In genomic region chr17:10309135-10309623, GRCm38 (mm10) we compare ENCODE assay signal across 8 mouse cellular contexts. TPM values are rescaled to one million over a fixed set of nuclear protein-coding genes. Genes with fewer than 3 reads are reported as not detected.
A peak's percentile ranks its signal among the peaks of the same experiment; 100 is the strongest.
DNase-seq lines count a peak whose midpoint lies in the region; ATAC-seq and TF ChIP-seq lines count a peak whose summit lies in the region.
"Had no signal": no experiment of that assay in that cellular context is flagged by ENCODE, and none has a peak within 500 bp of the region (broad histone marks: within the 10 kb centered on the region; RNA-seq: fewer than 3 reads in every experiment).

No protein-coding gene starts in this region.

- TF ChIP-seq EP300 in stomach, postnatal 0 days (optimal IDR thresholded peaks at IDR 0.05), result no peak

- no peak overlapping the region for H3K4me3 ChIP-seq in lung, embryonic 15.5 days
- H3K4me3 ChIP-seq in hindbrain, embryonic 14.5 days (replicated peaks; ENCODE audit: low read length), result peak overlapping the region; percentile 4; the same call in 1 of the 2 replicates
- H3K4me3 ChIP-seq in neural tube, embryonic 15.5 days (replicated peaks), result peak overlapping the region; percentile 6; the same call in 1 of the 2 replicates
- H3K4me3 ChIP-seq in stomach, postnatal 0 days (ENCODE audit: low read depth, low read length), result no peak overlapping the region

- no peak overlapping the region for H3K9ac ChIP-seq in lung, embryonic 15.5 days
- H3K9ac ChIP-seq in hindbrain, embryonic 14.5 days, result peak overlapping the region; percentile 49
- H3K9ac ChIP-seq in neural tube, embryonic 15.5 days (replicated peaks), result no peak overlapping the region
- H3K9ac ChIP-seq in stomach, postnatal 0 days (ENCODE audit: low read length), result no peak overlapping the region

- ATAC-seq in lung, embryonic 15.5 days (ENCODE audit: borderline replicate concordance, extremely low read depth, low FRiP score, low TSS enrichment), result no peak
- ATAC-seq in granulocyte monocyte progenitor cell, adult 5-6 weeks (replicated peaks; ENCODE audit: poor library complexity, severe bottlenecking), result peak; percentile 7; the same call in 1 of the 2 replicates
- ATAC-seq in hindbrain, embryonic 14.5 days (ENCODE audit: low FRiP score), result peak; percentile 65; the same call in 1 of the 2 replicates
- ATAC-seq in neural tube, embryonic 15.5 days (ENCODE audit: low FRiP score), result peak; percentile 70; the same call in 1 of the 2 replicates
- no peak for ATAC-seq in stomach, postnatal 0 days (ENCODE audit: low FRiP score, low TSS enrichment)

- DNase-seq in lung, adult 18-20 months, result no peak
- no peak for DNase-seq in hindbrain, embryonic 14.5 days (ENCODE audit: low spot score)
- DNase-seq in stomach, postnatal 0 days (ENCODE audit: low spot score), result no peak
- no peak for DNase-seq in frontal cortex, postnatal 10 days (ENCODE audit: low spot score in 2 of 2)
- DNase-seq: adrenal gland, postnatal 36 days had no signal

- no peak overlapping the region for H3K27ac ChIP-seq in lung, embryonic 15.5 days
- H3K27ac ChIP-seq in hindbrain, embryonic 14.5 days, result peak overlapping the region; percentile 56; the same call in 1 of the 2 replicates
- peak overlapping the region; percentile 61; the same call in 1 of the 2 replicates for H3K27ac ChIP-seq in neural tube, embryonic 15.5 days (replicated peaks)
- H3K27ac ChIP-seq in stomach, postnatal 0 days (replicated peaks), result no peak overlapping the region

- H3K9me3 ChIP-seq in lung, embryonic 15.5 days, result no peaks in the 10 kb centered on the region
- H3K9me3 ChIP-seq in hindbrain, embryonic 14.5 days (ENCODE audit: control insufficient read depth, low read length), result no peaks in the 10 kb centered on the region
- H3K9me3 ChIP-seq in neural tube, embryonic 15.5 days (replicated peaks), result no peaks in the 10 kb centered on the region
- no peaks in the 10 kb centered on the region for H3K9me3 ChIP-seq in stomach, postnatal 0 days (ENCODE audit: control insufficient read depth, low read length)

- no peak for TF ChIP-seq CTCF in stomach, postnatal 0 days (IDR thresholded peaks at IDR 0.05; ENCODE audit: low read depth)

- H3K4me2 ChIP-seq in lung, embryonic 15.5 days, result peak overlapping the region; percentile 0; the same call in 1 of the 2 replicates
- H3K4me2 ChIP-seq in hindbrain, embryonic 14.5 days (replicated peaks), result peak overlapping the region; percentile 48
- H3K4me2 ChIP-seq in neural tube, embryonic 15.5 days, result peak overlapping the region; percentile 47
- no peak overlapping the region for H3K4me2 ChIP-seq in stomach, postnatal 0 days (replicated peaks; ENCODE audit: low read depth)

- H3K36me3 ChIP-seq in lung, embryonic 15.5 days, result no peaks in the 10 kb centered on the region
- no peaks in the 10 kb centered on the region for H3K36me3 ChIP-seq in hindbrain, embryonic 14.5 days (replicated peaks; ENCODE audit: control insufficient read depth, insufficient read depth)
- no peaks in the 10 kb centered on the region for H3K36me3 ChIP-seq in neural tube, embryonic 15.5 days
- no peaks in the 10 kb centered on the region for H3K36me3 ChIP-seq in stomach, postnatal 0 days (ENCODE audit: control insufficient read depth, insufficient read depth, low read length)

- no peaks in the 10 kb centered on the region for H3K27me3 ChIP-seq in lung, embryonic 15.5 days
- H3K27me3 ChIP-seq in hindbrain, embryonic 14.5 days (ENCODE audit: control insufficient read depth, insufficient read depth, low read length), result no peaks in the 10 kb centered on the region
- no peaks in the 10 kb centered on the region for H3K27me3 ChIP-seq in neural tube, embryonic 15.5 days (replicated peaks)
- no peaks in the 10 kb centered on the region for H3K27me3 ChIP-seq in stomach, postnatal 0 days (ENCODE audit: control insufficient read depth, insufficient read depth, low read length)

- 26% methylated on average over 4 of the region's 4 CpGs for WGBS in lung, embryonic 15.5 days
- 13% methylated on average over 4 of the region's 4 CpGs for WGBS in hindbrain, embryonic 14.5 days
- WGBS in neural tube, embryonic 15.5 days, result 18% methylated on average over 4 of the region's 4 CpGs
- 52% methylated on average over 4 of the region's 4 CpGs for WGBS in stomach, postnatal 0 days

- H3K4me1 ChIP-seq in lung, embryonic 15.5 days, result peaks cover 43% of the 10 kb centered on the region
- peaks cover 16% of the 10 kb centered on the region for H3K4me1 ChIP-seq in hindbrain, embryonic 14.5 days (replicated peaks; ENCODE audit: control insufficient read depth, insufficient read depth, low read length)
- peaks cover 14% of the 10 kb centered on the region for H3K4me1 ChIP-seq in neural tube, embryonic 15.5 days
- H3K4me1 ChIP-seq in stomach, postnatal 0 days (replicated peaks; ENCODE audit: control insufficient read depth, insufficient read depth), result no peaks in the 10 kb centered on the region

RNA-seq across cellular contexts. Expression of gene Qk, which starts 10.5 kb away (rescaled TPM):
- 28.5 and 33.3 TPM in 2 replicates for polyA plus RNA-seq in lung, embryonic 15.5 days (2015; fragmentation: Nextera tagmentation; extraction: Ambion mirVana)
- 80.7 and 106 TPM in 2 replicates for total RNA-seq in granulocyte monocyte progenitor cell, adult 5-6 weeks (2014; fragmentation: Nextera tagmentation)
- 66.6 and 76.5 TPM in 2 replicates for total RNA-seq in granulocyte monocyte progenitor cell, adult 5-6 weeks (2017)
- 59.4 and 63.8 TPM in 2 replicates for polyA plus RNA-seq in hindbrain, embryonic 14.5 days (2014; fragmentation: Nextera tagmentation; extraction: Ambion mirVana)
- polyA plus RNA-seq in neural tube, embryonic 15.5 days (2015; fragmentation: Nextera tagmentation; extraction: Ambion mirVana), result 38.9 and 44.0 TPM in 2 replicates
- polyA plus RNA-seq in stomach, postnatal 0 days (2015; fragmentation: Nextera tagmentation; extraction: Ambion mirVana), result 9.7 and 9.8 TPM in 2 replicates

Comparison
In these comparisons a context has a peak if more than half of its experiments do, and no peak if none do; other contexts are left out.
1. ATAC-seq: peak in granulocyte monocyte progenitor cell, adult 5-6 weeks (single experiment), hindbrain, embryonic 14.5 days (single experiment) and neural tube, embryonic 15.5 days (single experiment); none in lung, embryonic 15.5 days (single experiment) and stomach, postnatal 0 days (single experiment).
2. H3K27ac ChIP-seq: peak in hindbrain, embryonic 14.5 days (single experiment) and neural tube, embryonic 15.5 days (single experiment); none in lung, embryonic 15.5 days (single experiment) and stomach, postnatal 0 days (single experiment).
3. H3K4me3 ChIP-seq: peak in hindbrain, embryonic 14.5 days (single experiment) and neural tube, embryonic 15.5 days (single experiment); none in lung, embryonic 15.5 days (single experiment) and stomach, postnatal 0 days (single experiment).